Mouse (Mus musculus): ENCODE results near the gene Rpn2.

- TF ChIP-seq CTCF (IDR thresholded peaks at IDR 0.05; ENCODE audit: extremely low read depth, insufficient read length, insufficient replicate concordance, low read depth, low read length) (no peak), POLR2A (IDR thresholded peaks at IDR 0.05; ENCODE audit: low read depth, low read length) (no peak)
Measured at GRCm38 (mm10) chr2:157245603-157246002, 33.2 kb upstream of the Rpn2 start.
